Mouse (Mus musculus) mouse trophoblast stem cell (cell line): Measurements from ENCODE around the gene Kif16b.
"Not testable (repeated sequence)": the region's sequence is repeated elsewhere in the genome, so short reads cannot be mapped to it uniquely, and the experiment has no call there.

Experiments used
- in situ Hi-C, 2 experiments: fragments of 300-500 bp; cut with MseI, MboI; formaldehyde crosslinking; loops; 2 replicates in 1 of 2; 3 replicates in 1 of 2; pipeline ENCODE4 v1.15.1; 2025

The Kif16b gene

DNA sequence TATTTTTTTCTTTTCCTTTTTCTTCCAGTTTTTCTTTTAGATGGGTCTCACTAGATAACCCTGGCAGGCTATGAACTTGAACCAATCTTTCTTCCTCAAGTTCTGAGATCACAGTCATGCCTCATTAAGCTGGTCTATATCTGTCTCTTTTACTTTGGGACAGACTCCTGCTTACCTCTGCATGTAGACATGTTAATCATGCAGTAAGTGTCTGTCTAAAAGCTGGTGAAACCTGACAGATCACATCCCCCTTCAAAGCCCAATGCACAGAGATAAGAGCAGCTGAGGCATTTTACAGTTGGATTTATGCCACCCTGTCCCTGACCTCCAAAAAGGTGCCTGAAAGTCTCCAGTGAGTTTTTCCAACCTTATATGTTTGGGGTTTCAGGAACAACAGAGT lies 310.4 kb downstream of the Kif16b start:
- in situ Hi-C loops: no loop called here

DNA sequence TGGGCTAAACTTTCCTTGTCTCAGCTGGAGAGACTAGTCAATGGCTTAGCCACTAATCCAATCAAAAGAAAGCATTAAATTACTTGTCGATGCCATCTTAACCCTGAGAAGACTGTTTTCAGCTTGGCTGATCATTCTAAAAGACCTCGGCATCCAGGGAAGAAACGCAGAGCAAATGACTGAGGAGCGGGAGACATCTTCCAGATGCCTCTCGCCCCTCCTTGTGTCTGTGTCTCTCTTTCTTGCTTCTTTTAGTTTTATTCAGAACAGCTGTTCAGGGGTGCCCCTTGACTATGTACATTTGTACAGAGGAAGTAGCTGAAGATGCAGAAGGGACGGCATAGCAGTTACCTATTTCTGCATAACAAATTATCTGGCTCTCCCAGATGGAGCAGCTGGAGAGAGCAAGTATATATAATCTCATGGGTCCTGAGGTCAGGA lies 311.0 kb downstream of the Kif16b start:
- in situ Hi-C loops: no loop called here

DNA sequence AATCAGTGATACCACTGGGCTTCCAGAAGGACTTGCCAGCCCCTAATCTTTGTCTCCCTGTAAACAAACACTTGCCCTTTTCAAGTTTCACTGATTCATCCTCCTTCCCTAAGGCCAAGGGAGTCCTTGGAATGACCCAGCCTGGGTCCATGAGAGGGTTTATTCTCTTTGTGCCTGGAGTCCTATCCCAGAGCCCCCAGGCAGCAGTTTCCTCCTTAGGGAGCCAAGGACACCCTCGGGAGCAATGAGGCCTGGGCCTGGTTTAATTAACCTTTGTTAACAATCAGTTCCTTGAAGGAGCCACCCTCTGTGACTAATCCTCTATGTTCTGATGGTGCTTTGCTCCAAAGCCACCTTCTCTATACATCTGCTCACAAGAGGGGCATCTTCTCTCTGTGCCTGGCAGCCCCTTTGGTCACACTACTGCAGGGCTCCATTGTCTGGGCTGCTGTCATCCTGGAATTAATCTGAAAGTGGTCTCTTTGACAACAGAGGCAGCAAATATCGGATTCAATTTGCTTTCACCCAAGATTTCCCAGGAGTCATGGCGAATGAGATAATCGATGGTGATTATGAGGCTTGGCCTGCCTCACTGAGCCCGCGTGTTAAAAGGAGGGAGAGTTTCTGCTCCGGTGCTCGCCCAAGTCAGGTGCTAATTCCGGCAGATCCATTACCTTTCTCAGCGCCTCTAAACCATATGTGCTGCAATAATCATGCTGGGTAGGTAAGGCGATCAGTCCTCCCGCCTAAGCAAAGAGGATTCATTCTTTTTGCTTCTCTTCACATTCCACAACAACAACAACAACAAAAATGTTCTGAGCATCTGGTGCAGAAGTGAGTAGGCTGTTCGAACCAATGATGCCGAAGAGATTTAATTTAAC lies 311.7 kb downstream of the Kif16b start:
- in situ Hi-C loops: no loop called here

DNA sequence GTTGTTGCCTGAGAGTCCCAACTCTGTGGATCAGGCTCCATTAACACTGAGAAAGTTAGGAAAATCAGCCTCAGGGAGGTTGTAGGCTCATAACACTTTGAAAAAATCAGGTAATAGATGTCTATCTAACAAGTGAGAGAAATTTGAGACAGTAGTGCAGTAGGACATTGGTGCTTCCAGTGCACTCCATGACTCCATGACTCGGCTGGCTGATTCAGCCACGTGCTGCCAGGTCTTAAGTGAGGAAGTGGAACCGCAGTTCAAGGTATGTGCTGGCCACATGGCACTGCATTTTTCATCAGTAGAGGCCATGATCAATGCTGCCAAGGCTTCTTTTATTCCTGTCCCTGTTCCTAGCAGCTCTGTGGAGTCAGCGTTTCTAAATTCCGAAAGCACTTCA lies 315.5 kb downstream of the Kif16b start:
- in situ Hi-C loops: no loop called here

DNA sequence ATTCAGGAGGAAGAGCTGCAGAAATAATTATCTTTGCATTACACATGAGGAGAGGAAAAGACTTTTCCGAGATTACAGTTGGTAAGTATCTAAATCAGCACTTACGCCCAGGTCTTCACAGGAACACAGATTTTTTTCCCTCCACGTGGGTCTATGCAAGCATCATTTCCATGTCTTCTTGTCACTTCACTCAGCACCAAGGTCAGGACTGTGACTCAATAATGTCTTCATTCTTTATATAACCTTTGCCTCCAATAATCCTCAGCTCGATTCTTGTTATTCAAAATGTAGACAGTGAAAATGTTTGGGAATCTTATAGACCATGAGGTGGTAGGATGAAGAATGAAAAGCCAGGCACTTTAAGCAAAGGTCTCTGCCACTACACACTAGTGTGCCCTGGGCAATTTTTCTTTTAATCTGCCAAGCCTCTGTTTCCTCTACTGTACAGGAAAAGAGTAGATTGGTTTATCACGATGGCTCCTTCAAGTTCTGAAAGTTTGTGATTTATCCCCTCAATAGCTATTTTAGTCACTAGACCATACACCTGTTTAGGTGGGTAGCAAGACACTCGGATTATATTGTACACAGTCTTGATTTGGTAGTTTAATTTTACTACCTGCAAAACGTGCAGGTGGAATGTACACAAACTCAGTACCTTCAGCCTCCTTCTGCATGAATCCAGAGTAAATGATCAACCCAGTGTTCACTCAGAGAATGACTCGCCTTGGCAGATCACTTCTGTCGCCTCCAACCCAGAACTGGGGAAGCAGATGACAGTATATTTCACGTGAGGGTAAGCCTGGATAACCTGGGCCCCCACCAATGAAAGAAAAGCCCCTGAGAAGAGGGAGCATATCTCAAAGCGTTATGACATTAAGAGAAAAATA lies 316.2 kb downstream of the Kif16b start:
- in situ Hi-C loops: no loop called here

DNA sequence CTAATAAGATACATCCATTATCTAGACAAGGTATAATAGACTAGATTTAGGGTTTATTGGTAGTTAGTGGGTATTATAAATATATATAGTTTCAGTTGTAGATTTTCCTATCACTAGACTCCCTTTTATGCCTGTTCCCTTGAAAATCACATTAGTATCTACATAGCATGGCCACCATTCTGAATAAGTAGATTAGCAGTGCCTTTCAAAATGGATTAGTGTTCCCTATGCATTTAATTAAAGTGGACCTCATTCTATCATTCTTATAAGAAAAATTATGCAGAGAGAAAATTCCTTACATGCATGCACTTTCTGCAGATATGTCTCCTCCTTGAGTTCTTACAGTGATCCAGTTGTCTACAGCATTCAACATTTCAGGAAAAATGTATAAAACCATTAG lies 320.9 kb downstream of the Kif16b start:
- in situ Hi-C loops: no loop called here

DNA sequence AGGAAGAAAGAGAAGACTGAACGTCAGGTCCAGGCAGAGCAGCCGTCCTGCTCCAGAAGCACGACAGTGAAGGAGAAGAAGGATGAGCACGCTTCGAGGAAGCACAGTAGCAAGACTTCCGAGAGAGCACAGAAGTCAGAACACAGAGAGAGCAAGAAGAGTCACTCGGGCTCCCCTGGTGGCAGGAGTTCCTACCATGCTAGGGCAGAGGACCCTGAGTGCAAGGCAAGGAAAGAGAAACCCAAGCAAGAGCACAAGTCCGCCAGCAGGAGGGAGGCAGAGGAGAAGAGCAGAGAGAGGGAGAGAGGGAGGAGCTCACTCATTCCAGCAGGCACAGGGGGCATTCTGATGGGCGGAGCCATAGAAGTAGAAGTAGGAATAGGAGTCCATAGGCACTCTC lies 323.9 kb downstream of the Kif16b start:
- in situ Hi-C loops: not testable (repeated sequence)

DNA sequence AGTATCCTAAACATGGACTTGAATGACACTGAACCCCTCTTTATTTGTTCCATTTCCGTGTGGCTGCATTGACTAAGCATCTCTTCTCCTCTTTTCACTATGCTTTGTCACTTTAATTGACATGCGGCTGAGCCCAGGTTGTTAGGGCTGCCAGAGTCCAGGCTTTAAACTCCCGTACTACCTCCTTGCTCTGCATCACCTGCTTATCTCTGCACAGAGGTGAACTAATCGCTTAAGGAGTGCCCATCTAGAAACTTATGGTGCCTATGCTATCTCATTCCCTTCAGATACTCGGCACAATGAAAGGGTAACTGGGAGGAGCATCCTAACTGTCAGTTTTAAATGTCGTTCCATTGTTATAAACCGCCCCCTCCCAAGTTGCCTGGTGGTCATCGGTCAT lies 331.6 kb downstream of the Kif16b start:
- in situ Hi-C loops: no loop called here
